9 mouse cellular contexts compared by ENCODE assay signal in the genomic region with DNA sequence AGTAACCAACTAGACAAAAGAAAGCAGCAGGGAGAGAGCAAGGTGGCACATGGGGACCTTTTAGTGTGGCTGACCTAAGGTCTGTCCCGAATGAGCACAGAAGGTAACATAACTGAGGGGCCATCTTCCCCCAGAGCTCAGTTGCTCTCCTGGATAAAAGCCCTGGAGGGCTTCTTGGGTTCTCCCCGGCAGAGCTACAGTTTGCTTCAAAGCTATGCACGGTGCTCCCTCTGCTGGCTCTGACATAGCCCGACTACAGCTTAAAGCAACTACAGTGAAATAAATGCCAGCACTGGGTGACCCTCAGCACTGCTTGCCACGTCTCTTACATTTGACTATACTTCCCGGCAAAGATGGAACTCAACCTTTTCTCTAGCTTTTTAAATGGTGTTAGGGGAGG. TPM values are rescaled to one million over a fixed set of nuclear protein-coding genes. Genes with fewer than 3 reads are reported as not detected.
DNase-seq lines count a peak whose midpoint lies in the region; ATAC-seq and TF ChIP-seq lines count a peak whose summit lies in the region.
"Had no signal": no experiment of that assay in that cellular context is flagged by ENCODE, and none has a peak within 500 bp of the region (broad histone marks: within the 10 kb centered on the region; RNA-seq: fewer than 3 reads in every experiment).

No protein-coding gene starts in this region.

- H3K9ac ChIP-seq in liver, embryonic 14.5 days (replicated peaks): no peak overlapping the region
- H3K9ac ChIP-seq in neural tube, embryonic 14.5 days (replicated peaks; ENCODE audit: low read depth, low read length): no peak overlapping the region

- H3K27me3 ChIP-seq in heart, embryonic 10.5 days (ENCODE audit: insufficient read depth, poor library complexity, severe bottlenecking): no peaks in the 10 kb centered on the region
- H3K27me3 ChIP-seq in liver, embryonic 14.5 days (ENCODE audit: control insufficient read depth, insufficient read depth, low read length): no peaks in the 10 kb centered on the region
- H3K27me3 ChIP-seq in neural tube, embryonic 14.5 days (ENCODE audit: control insufficient read depth, insufficient read depth, low read length): no peaks in the 10 kb centered on the region

- no peak for TF ChIP-seq EP300 in liver, embryonic 14.5 days (IDR thresholded peaks at IDR 0.05; ENCODE audit: low read depth)

- no peak overlapping the region for H3K4me2 ChIP-seq in liver, embryonic 14.5 days (ENCODE audit: low read depth)
- H3K4me2 ChIP-seq in neural tube, embryonic 14.5 days (ENCODE audit: low read depth, low read length): no peak overlapping the region

- H3K4me3 ChIP-seq in heart, embryonic 10.5 days: no peak overlapping the region
- no peak overlapping the region for H3K4me3 ChIP-seq in liver, embryonic 14.5 days (ENCODE audit: insufficient read depth in 1 of 2, low read depth in 2 of 2, low read length in 2 of 2)
- no peak overlapping the region for H3K4me3 ChIP-seq in neural tube, embryonic 14.5 days (ENCODE audit: low read depth, low read length)
- H3K4me3 ChIP-seq: erythroblast, embryonic 14.5 days had no signal

- WGBS in heart, embryonic 10.5 days: 10% methylated on average over 6 of the region's 6 CpGs
- WGBS in liver, embryonic 14.5 days (ENCODE audit: insufficient replicate concordance): 9% methylated on average over 6 of the region's 6 CpGs
- WGBS in neural tube, embryonic 14.5 days: 10% methylated on average over 6 of the region's 6 CpGs

- no peaks in the 10 kb centered on the region for H3K36me3 ChIP-seq in heart, embryonic 10.5 days
- H3K36me3 ChIP-seq in liver, embryonic 14.5 days (replicated peaks; ENCODE audit: control insufficient read depth, insufficient read depth, low read depth): no peaks in the 10 kb centered on the region
- H3K36me3 ChIP-seq in neural tube, embryonic 14.5 days (ENCODE audit: control insufficient read depth, insufficient read depth, low read length): no peaks in the 10 kb centered on the region

- H3K27ac ChIP-seq in heart, embryonic 10.5 days: no peak overlapping the region
- H3K27ac ChIP-seq in liver, embryonic 14.5 days: no peak overlapping the region
- no peak overlapping the region for H3K27ac ChIP-seq in neural tube, embryonic 14.5 days (ENCODE audit: low read depth, low read length)

- peak; percentile 54 for TF ChIP-seq CTCF in liver, embryonic 14.5 days (IDR thresholded peaks at IDR 0.05; ENCODE audit: low read depth)

- peak; percentile 88 for ATAC-seq in common myeloid progenitor, adult 5-6 weeks (replicated peaks; ENCODE audit: low read depth, poor library complexity, severe bottlenecking)
- ATAC-seq in liver, embryonic 14.5 days (ENCODE audit: insufficient read depth): no peak
- ATAC-seq in neural tube, embryonic 14.5 days (ENCODE audit: low read depth): peak; percentile 92

- peaks cover 7% of the 10 kb centered on the region; the same call in 1 of the 2 replicates for H3K4me1 ChIP-seq in heart, embryonic 10.5 days
- no peaks in the 10 kb centered on the region for H3K4me1 ChIP-seq in liver, embryonic 14.5 days (replicated peaks; ENCODE audit: control insufficient read depth in 2 of 2, insufficient read depth in 2 of 2, low read length in 1 of 2)
- H3K4me1 ChIP-seq in neural tube, embryonic 14.5 days (ENCODE audit: control insufficient read depth, insufficient read depth, low read length): no peaks in the 10 kb centered on the region

- H3K9me3 ChIP-seq in heart, embryonic 10.5 days: no peaks in the 10 kb centered on the region
- H3K9me3 ChIP-seq in liver, embryonic 14.5 days (ENCODE audit: control insufficient read depth, low read length): no peaks in the 10 kb centered on the region
- no peaks in the 10 kb centered on the region for H3K9me3 ChIP-seq in neural tube, embryonic 14.5 days (ENCODE audit: control insufficient read depth, low read length)

- DNase-seq in 3T3-L1 (ENCODE audit: low read depth, low spot score): peak; percentile 36
- peak; percentile 49 for DNase-seq in Muller cell, postnatal 12 days (ENCODE audit: inconsistent ontology term)
- DNase-seq in heart, embryonic 10.5 days (ENCODE audit: low spot score): peak; percentile 79
- peak; percentile 68 for DNase-seq in kidney, postnatal 14 days
- peak in 1 of 3 experiments; percentile 4 for DNase-seq in liver, embryonic 14.5 days (ENCODE audit: low read depth in 3 of 3, low spot score in 3 of 3)
- DNase-seq in c-Kit-positive CD71-positive TER-119-positive erythroid progenitor cells, embryonic 14.5 days (ENCODE audit: low spot score): no peak

RNA-seq across cellular contexts. Expression of gene Vamp9, which starts 6.0 kb away (rescaled TPM):
- not detected in 2 replicates for total RNA-seq in common myeloid progenitor, adult 5-6 weeks (2017)
- polyA plus RNA-seq in heart, embryonic 10.5 days (2016; fragmentation: Nextera tagmentation; extraction: Ambion mirVana): 0.35 and 0.42 TPM in 2 replicates
- polyA plus RNA-seq in liver, embryonic 14.5 days (2012; rRNA removed): not detected in 2 replicates
- not detected in 2 replicates for polyA plus RNA-seq in liver, embryonic 14.5 days (2014; fragmentation: Nextera tagmentation; extraction: Ambion mirVana)
- 1.0 and 1.2 TPM in 2 replicates for polyA plus RNA-seq in neural tube, embryonic 14.5 days (2014; fragmentation: Nextera tagmentation; extraction: Ambion mirVana)
- polyA plus RNA-seq: erythroblast, embryonic 14.5 days had no signal
